Mouse (Mus musculus) kidney, adult 9 months (tissue): Measurements from ENCODE around the gene Olfr67.
"Not testable (repeated sequence)": the region's sequence is repeated elsewhere in the genome, so short reads cannot be mapped to it uniquely, and the experiment has no call there.

Source experiments
- DNase-seq: peaks from one replicate; pipeline ENCODE4 v3.0.0; 2022

The Olfr67 gene

GRCm38 (mm10) chr7:103791721-103792120, at the start of gene Olfr67:
TSS of gene Olfr67 (minus strand) at chr7:103791821.
- DNase-seq, result no peak

- DNase-seq, result no peak
These were observed 48.6 kb upstream of the Olfr67 start, which contains the start of gene Hbb-bh2 for GRCm38 (mm10) chr7:103840268-103840667. TSS of gene Hbb-bh2 (minus strand) at chr7:103840520.

GRCm38 (mm10) chr7:103827808-103828207, 36.2 kb upstream of the Olfr67 start, which contains the start of gene Hbb-bs:
TSS of gene Hbb-bs (minus strand) at chr7:103828096.
- no peak for DNase-seq

GRCm38 (mm10) chr7:103827139-103827538, 35.5 kb upstream of the Olfr67 start:
- DNase-seq, result not testable (repeated sequence)

GRCm38 (mm10) chr7:103826255-103826887, 34.8 kb upstream of the Olfr67 start:
- DNase-seq, result no peak

GRCm38 (mm10) chr7:103825536-103826254, 34.1 kb upstream of the Olfr67 start:
- no peak for DNase-seq

GRCm38 (mm10) chr7:103824597-103824996, 33.0 kb upstream of the Olfr67 start:
- no peak for DNase-seq

- DNase-seq, result not testable (repeated sequence)
These were observed 23.5 kb upstream of the Olfr67 start for GRCm38 (mm10) chr7:103815085-103815484.

- no peak for DNase-seq
These were observed 22.1 kb upstream of the Olfr67 start, which contains the start of gene Hbb-bt for GRCm38 (mm10) chr7:103813766-103814165. TSS of gene Hbb-bt (minus strand) at chr7:103813996.

GRCm38 (mm10) chr7:103813152-103813551, 21.5 kb upstream of the Olfr67 start:
- not testable (repeated sequence) for DNase-seq

- no peak for DNase-seq
These were observed 20.6 kb upstream of the Olfr67 start for GRCm38 (mm10) chr7:103812174-103812573.

GRCm38 (mm10) chr7:103811223-103811845, 19.7 kb upstream of the Olfr67 start:
- DNase-seq, result no peak

- DNase-seq, result no peak
These were observed 19.1 kb upstream of the Olfr67 start for GRCm38 (mm10) chr7:103810746-103811145.

GRCm38 (mm10) chr7:103810296-103810695, 18.7 kb upstream of the Olfr67 start:
- DNase-seq, result no peak

- no peak for DNase-seq
These were observed 18.2 kb upstream of the Olfr67 start for GRCm38 (mm10) chr7:103809801-103810155.

- DNase-seq, result no peak
These were observed 17.6 kb upstream of the Olfr67 start for GRCm38 (mm10) chr7:103808971-103809800.

- not testable (repeated sequence) for DNase-seq
These were observed 16.5 kb upstream of the Olfr67 start for GRCm38 (mm10) chr7:103808120-103808519.

- DNase-seq, result peak; percentile 15
These were observed 15.2 kb upstream of the Olfr67 start for GRCm38 (mm10) chr7:103806856-103807255.

GRCm38 (mm10) chr7:103792669-103793388, 1.2 kb upstream of the Olfr67 start:
- DNase-seq, result no peak

- DNase-seq, result no peak
These were observed 12.0 kb downstream of the Olfr67 start, which contains the start of gene Olfr68 for GRCm38 (mm10) chr7:103779598-103779997. TSS of gene Olfr68 (minus strand) at chr7:103779698.

- not testable (repeated sequence) for DNase-seq
These were observed 14.0 kb downstream of the Olfr67 start for GRCm38 (mm10) chr7:103777652-103778051.

- DNase-seq, result no peak
These were observed 20.1 kb downstream of the Olfr67 start, which contains the start of gene Olfr69 for GRCm38 (mm10) chr7:103771494-103771893. TSS of gene Olfr69 (minus strand) at chr7:103771594.
